Mouse (Mus musculus): ENCODE data around the gene Nup88. TPM values are rescaled to one million over a fixed set of nuclear protein-coding genes. Genes with fewer than 3 reads are reported as not detected.

The Nup88 gene
- polyA plus RNA-seq, 1 experiment from 2014 or later = 148 TPM

DNA sequence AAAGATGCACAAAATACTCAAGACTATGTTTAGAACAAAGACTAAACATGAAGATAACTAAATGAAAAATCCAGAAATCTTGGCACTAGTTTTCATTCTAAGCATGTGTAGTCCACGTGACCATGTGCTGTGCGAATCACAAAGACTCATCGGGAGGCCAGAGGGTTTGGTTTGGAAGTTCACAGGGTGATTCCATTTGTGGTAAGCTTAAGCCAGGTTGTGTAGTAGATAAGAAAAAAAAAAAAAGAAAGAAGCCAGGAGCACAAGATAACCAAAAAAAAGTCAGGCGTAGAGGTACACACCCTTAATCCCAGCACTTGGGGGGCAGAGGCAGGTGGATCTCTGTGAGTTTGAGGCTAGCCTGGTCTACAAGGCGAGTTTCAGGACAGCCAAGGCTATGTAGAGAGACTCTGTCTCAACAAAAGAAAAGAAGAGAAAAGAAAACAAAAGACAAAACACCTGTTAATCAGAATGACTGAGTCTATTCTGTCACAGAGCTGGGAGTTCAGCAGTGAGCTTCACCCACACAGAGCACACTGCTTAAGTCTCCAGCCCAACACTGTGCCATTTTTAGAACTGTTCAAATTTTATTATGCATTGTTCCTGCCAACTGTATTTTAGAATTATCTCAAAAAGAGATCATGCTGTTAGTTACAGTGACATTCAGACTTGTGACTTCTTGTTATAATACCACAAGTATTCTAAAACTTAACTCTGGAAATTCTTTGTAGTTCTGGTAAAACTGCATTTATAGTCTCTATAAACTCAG is 8.8 kb downstream of the Nup88 start:
- WGBS = 88% methylated on average over 5 of the region's 5 CpGs
- no peak for ATAC-seq (replicated peaks)
- Histone ChIP-seq H3K4me3 (no peak overlapping the region), H3K27ac (replicated peaks) (no peak overlapping the region), H3K27me3 (no peaks in the 10 kb centered on the region), H3K9ac (replicated peaks) (no peak overlapping the region), H3K4me2 (replicated peaks) (no peak overlapping the region), H3K9me3 (no peaks in the 10 kb centered on the region), H3K36me3 (peaks cover 88% of the 10 kb centered on the region), H3K4me1 (no peaks in the 10 kb centered on the region)

- 90% methylated on average over 4 of the region's 4 CpGs for WGBS
- ATAC-seq (replicated peaks) = no peak
These were observed 15.1 kb downstream of the Nup88 start for GRCm38 (mm10) chr11:70954711-70955110.

DNA sequence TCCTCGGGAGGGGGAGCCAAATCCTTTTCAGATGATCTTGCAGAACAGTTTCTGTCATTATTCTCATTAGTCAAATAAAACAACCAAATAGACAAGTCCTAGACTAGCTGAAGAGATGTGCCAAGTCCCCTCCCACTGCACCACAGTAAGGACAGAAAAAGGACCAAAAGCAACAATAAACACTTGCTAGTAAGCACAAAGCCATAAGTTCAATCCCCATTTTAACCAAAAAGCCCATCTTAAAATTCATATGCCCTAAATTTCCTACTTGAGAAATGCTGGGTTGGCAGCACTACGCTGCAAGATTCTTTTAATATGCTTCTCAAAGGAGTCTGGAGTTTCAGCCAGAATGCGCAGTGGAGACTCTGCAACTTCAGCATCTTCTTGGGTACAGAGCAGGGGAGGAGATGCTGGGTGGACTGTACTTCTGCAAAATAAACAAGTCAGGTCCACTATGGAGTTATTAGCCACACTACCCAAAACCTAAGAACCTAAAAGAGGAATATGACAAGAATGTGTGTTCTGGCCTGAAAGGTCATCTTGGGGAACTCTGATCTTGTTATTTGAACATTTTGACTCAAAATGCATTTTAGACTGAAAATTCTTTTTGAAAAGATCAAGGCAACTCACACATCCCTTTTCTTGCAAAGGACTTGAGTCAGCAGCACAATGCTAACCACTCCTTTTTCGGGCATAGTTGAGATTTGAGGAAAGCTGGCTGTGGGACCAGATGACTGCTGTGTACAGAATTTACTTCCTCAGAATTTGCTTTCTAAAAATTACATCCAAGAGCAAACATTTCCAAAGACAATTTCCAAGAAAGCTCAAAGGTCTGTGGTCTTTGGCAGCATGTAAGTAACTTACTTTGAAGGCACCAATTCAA is 24.6 kb downstream of the Nup88 start:
- no peak overlapping the region for H3K27ac ChIP-seq (replicated peaks)
- H3K9me3 ChIP-seq = no peaks in the 10 kb centered on the region
- ATAC-seq (replicated peaks) = no peak
- H3K9ac ChIP-seq (replicated peaks) = no peak overlapping the region
- peaks cover 88% of the 10 kb centered on the region for H3K36me3 ChIP-seq
- H3K4me1 ChIP-seq = no peaks in the 10 kb centered on the region
- no peak overlapping the region for H3K4me3 ChIP-seq
- H3K27me3 ChIP-seq = no peaks in the 10 kb centered on the region
- WGBS = 93% methylated on average over 4 of the region's 4 CpGs
- H3K4me2 ChIP-seq (replicated peaks) = no peak overlapping the region

More at GRCm38 (mm10) chr11:70954711-70955110, 15.1 kb downstream of the Nup88 start:
- peaks cover 92% of the 10 kb centered on the region for H3K36me3 ChIP-seq
- H3K9me3 ChIP-seq = no peaks in the 10 kb centered on the region
- no peaks in the 10 kb centered on the region for H3K4me1 ChIP-seq
- H3K4me2 ChIP-seq (replicated peaks) = no peak overlapping the region
- H3K27ac ChIP-seq (replicated peaks) = no peak overlapping the region
- no peak overlapping the region for H3K9ac ChIP-seq (replicated peaks)
- no peaks in the 10 kb centered on the region for H3K27me3 ChIP-seq
- H3K4me3 ChIP-seq = no peak overlapping the region

- 90% methylated on average over 7 of the region's 7 CpGs for WGBS
- no peak overlapping the region for H3K4me2 ChIP-seq (replicated peaks)
- no peaks in the 10 kb centered on the region for H3K4me1 ChIP-seq
- ATAC-seq (replicated peaks) = no peak
- H3K4me3 ChIP-seq = no peak overlapping the region
- H3K9ac ChIP-seq (replicated peaks) = no peak overlapping the region
- H3K27me3 ChIP-seq = no peaks in the 10 kb centered on the region
- peaks cover 86% of the 10 kb centered on the region for H3K36me3 ChIP-seq
- H3K27ac ChIP-seq (replicated peaks) = no peak overlapping the region
- H3K9me3 ChIP-seq = no peaks in the 10 kb centered on the region
These were observed 26.1 kb downstream of the Nup88 start for GRCm38 (mm10) chr11:70943651-70944050.

DNA sequence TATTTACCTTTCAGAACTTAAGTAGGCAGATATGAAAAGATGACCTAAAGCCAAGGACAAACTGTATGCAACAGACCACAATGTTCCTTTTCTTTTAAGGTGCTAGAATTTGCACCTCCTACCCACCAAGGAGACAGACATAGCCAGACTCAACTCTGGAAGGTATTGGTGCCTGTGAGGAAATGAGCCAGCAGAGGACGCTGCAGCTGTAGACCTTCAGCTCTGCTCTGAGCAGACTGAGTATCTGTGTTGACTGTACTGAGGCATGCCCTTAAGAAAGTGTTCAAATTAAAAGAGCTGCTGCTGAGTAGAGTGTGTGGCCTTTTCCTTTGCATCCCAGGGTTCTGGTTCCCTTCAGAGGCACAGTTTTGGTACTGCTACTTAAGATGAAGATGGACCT is 27.2 kb downstream of the Nup88 start:
- Histone ChIP-seq H3K9me3 (no peaks in the 10 kb centered on the region), H3K27me3 (no peaks in the 10 kb centered on the region), H3K27ac (replicated peaks) (no peak overlapping the region), H3K36me3 (peaks cover 86% of the 10 kb centered on the region), H3K4me3 (no peak overlapping the region), H3K4me2 (replicated peaks) (no peak overlapping the region), H3K9ac (replicated peaks) (no peak overlapping the region), H3K4me1 (no peaks in the 10 kb centered on the region)
- no peak for ATAC-seq (replicated peaks)
- WGBS = 73% methylated on average over 1 of the region's 1 CpGs

DNA sequence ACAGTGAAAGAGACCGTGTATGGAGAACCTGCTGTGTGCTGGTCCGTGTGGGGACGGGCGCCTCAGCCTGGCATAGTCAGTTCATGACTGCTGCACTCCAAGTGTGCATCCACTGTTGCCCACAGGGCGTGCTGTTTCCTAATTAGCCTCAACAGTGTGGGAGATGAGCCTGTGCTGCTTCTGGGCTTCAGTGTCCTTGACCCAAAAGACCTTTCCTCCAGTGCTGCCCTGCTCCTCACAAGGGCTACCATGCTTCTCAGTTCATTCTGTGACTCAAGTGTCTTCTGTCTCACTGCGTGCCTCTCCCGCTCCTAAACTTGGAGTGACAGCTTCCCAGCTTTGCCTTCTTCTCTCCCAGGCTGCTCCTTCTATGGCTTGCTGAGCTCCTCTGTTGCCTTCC is 34.5 kb downstream of the Nup88 start:
- Histone ChIP-seq H3K4me2 (replicated peaks) (no peak overlapping the region), H3K27me3 (no peaks in the 10 kb centered on the region), H3K4me1 (no peaks in the 10 kb centered on the region), H3K9me3 (no peaks in the 10 kb centered on the region), H3K4me3 (no peak overlapping the region), H3K36me3 (peaks cover 62% of the 10 kb centered on the region), H3K27ac (replicated peaks) (no peak overlapping the region), H3K9ac (replicated peaks) (no peak overlapping the region)
- 76% methylated on average over 7 of the region's 7 CpGs for WGBS
- no peak for ATAC-seq (replicated peaks)

DNA sequence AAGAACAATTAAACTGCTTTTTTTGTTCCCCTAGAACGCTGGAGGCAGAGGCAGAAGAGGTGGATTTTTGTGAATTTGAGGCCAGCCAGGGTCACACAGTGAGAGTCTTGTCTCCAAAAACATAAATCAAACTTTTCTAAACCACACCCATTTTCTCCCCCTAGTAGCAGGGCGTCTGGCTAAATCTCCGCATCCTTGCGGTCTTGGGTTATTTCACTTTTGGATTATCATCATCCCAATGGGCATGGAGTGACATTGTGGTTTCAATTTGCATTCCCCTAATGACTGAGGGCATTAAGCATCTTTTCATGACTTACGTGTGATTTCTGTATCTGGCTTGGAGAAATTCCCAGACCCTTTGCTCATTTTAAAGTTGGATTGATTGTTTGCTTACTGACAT is 38.3 kb downstream of the Nup88 start:
- 82% methylated on average over 5 of the region's 5 CpGs for WGBS
- Histone ChIP-seq H3K9me3 (no peaks in the 10 kb centered on the region), H3K9ac (replicated peaks) (no peak overlapping the region)

DNA sequence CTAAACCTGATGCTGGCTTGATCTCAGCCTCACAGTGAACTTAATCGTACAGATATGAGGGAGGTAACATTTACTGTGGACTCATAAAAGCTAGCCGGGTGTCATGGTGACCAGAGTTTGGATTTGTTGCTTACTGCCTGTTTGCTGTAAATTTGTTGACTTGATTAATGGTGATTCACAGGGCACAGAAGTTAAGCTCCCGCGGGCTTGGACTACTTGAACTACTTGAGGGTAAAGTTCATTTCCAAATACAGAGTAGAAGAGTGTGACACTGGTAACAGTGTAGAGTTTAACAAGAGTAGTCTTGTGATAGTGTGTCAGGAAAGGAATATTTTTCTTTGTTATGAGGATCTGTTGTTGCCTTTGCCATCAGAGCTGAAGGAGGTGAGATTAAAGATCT is 50.2 kb downstream of the Nup88 start:
- H3K4me1 ChIP-seq = no peaks in the 10 kb centered on the region
- no peaks in the 10 kb centered on the region for H3K9me3 ChIP-seq

More for the DNA sequence above, 38.3 kb downstream of the Nup88 start:
- Histone ChIP-seq H3K27ac (replicated peaks) (no peak overlapping the region), H3K4me3 (no peak overlapping the region), H3K4me1 (no peaks in the 10 kb centered on the region), H3K36me3 (peaks cover 37% of the 10 kb centered on the region), H3K27me3 (no peaks in the 10 kb centered on the region), H3K4me2 (replicated peaks) (no peak overlapping the region)
- ATAC-seq (replicated peaks) = no peak

GRCm38 (mm10) chr11:70917896-70918295 is 51.9 kb downstream of the Nup88 start:
- ATAC-seq (replicated peaks) = no peak
- no peak overlapping the region for H3K4me3 ChIP-seq
- H3K9ac ChIP-seq (replicated peaks) = no peak overlapping the region
- peaks cover 32% of the 10 kb centered on the region for H3K36me3 ChIP-seq
- 88% methylated on average over 2 of the region's 2 CpGs for WGBS
- H3K27me3 ChIP-seq = no peaks in the 10 kb centered on the region
- no peak overlapping the region for H3K4me2 ChIP-seq (replicated peaks)
- H3K27ac ChIP-seq (replicated peaks) = no peak overlapping the region
- H3K9me3 ChIP-seq = no peaks in the 10 kb centered on the region
- H3K4me1 ChIP-seq = no peaks in the 10 kb centered on the region

More for the DNA sequence above, 50.2 kb downstream of the Nup88 start:
- 93% methylated on average over 4 of the region's 4 CpGs for WGBS
- no peak overlapping the region for H3K9ac ChIP-seq (replicated peaks)
- no peak overlapping the region for H3K27ac ChIP-seq (replicated peaks)
- ATAC-seq (replicated peaks) = no peak
- no peak overlapping the region for H3K4me2 ChIP-seq (replicated peaks)
- H3K27me3 ChIP-seq = no peaks in the 10 kb centered on the region
- H3K4me3 ChIP-seq = no peak overlapping the region
- H3K36me3 ChIP-seq = peaks cover 42% of the 10 kb centered on the region

DNA sequence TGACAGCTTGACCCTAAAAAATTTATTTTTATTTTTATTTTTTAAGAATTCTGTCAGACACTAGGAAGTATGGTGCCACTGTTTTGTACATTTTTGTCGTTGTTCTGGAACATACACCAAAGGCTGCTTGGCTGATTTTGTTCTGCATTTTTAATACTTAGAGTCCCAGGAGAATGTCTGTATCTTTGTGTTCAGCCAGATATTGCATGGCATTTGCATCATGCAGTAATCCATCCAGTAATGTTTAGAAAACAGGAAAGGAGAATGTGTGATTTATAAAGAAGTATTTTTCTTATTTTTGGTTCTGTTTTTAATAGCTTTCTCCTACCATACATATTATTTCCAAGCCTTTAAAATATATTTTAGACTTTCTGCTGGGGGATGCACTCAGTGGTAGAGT is 57.9 kb downstream of the Nup88 start:
- H3K36me3 ChIP-seq = peaks cover 38% of the 10 kb centered on the region
- H3K4me2 ChIP-seq (replicated peaks) = no peak overlapping the region
- no peaks in the 10 kb centered on the region for H3K27me3 ChIP-seq
- no peak for ATAC-seq (replicated peaks)
- H3K4me3 ChIP-seq = no peak overlapping the region
- 98% methylated on average over 1 of the region's 1 CpGs for WGBS
- H3K4me1 ChIP-seq = no peaks in the 10 kb centered on the region
- H3K9ac ChIP-seq (replicated peaks) = no peak overlapping the region
- H3K9me3 ChIP-seq = no peaks in the 10 kb centered on the region
- no peak overlapping the region for H3K27ac ChIP-seq (replicated peaks)

DNA sequence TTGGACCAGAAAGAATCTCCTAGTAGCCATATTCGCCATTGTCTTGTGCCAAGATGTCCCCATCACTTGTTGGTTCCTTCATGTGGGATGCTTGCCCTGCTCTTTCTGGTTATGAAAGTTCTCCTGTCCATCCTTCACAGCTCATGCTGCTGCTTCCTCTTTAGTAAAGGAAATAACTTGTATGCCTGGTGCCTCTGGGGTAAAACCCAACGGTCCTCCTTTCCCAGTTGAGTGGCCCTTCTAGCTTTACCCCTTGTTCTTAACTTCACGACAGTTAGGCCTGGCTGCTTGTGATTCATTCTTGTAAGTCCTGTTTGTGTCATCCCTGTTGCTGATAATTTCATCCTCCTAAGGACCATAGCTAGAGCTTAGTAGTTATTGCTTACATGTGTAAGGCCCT is 58.5 kb downstream of the Nup88 start:
- no peak overlapping the region for H3K27ac ChIP-seq (replicated peaks)
- no peaks in the 10 kb centered on the region for H3K9me3 ChIP-seq
- H3K4me3 ChIP-seq = no peak overlapping the region
- peaks cover 38% of the 10 kb centered on the region for H3K36me3 ChIP-seq
- ATAC-seq (replicated peaks) = no peak
- 98% methylated on average over 3 of the region's 3 CpGs for WGBS
- no peak overlapping the region for H3K9ac ChIP-seq (replicated peaks)
- H3K4me2 ChIP-seq (replicated peaks) = no peak overlapping the region
- no peaks in the 10 kb centered on the region for H3K27me3 ChIP-seq
- no peaks in the 10 kb centered on the region for H3K4me1 ChIP-seq

- ATAC-seq (replicated peaks) = no peak
- Histone ChIP-seq H3K36me3 (peaks cover 48% of the 10 kb centered on the region), H3K9ac (replicated peaks) (no peak overlapping the region), H3K27me3 (no peaks in the 10 kb centered on the region), H3K4me2 (replicated peaks) (no peak overlapping the region), H3K27ac (replicated peaks) (no peak overlapping the region), H3K9me3 (no peaks in the 10 kb centered on the region), H3K4me3 (no peak overlapping the region), H3K4me1 (no peaks in the 10 kb centered on the region)
- WGBS = 94% methylated on average over 3 of the region's 3 CpGs
These were observed 63.1 kb downstream of the Nup88 start for GRCm38 (mm10) chr11:70906681-70907080.
